ENCODE assay signal across 9 mouse cellular contexts in genomic region chr11:59219064-59219463, GRCm38 (mm10). TPM values are rescaled to one million over a fixed set of nuclear protein-coding genes. Genes with fewer than 3 reads are reported as not detected.
DNase-seq lines count a peak whose midpoint lies in the region; ATAC-seq and TF ChIP-seq lines count a peak whose summit lies in the region.
"Had no signal": no experiment of that assay in that cellular context is flagged by ENCODE, and none has a peak within 500 bp of the region (broad histone marks: within the 10 kb centered on the region; RNA-seq: fewer than 3 reads in every experiment).

No protein-coding gene starts in this region.

- H3K36me3 ChIP-seq in forebrain, postnatal 0 days (ENCODE audit: insufficient read depth): no peaks in the 10 kb centered on the region
- peaks cover 32% of the 10 kb centered on the region for H3K36me3 ChIP-seq in forebrain, embryonic 12.5 days (replicated peaks)
- peaks cover 24% of the 10 kb centered on the region; the same call in 1 of the 2 replicates for H3K36me3 ChIP-seq in liver, embryonic 16.5 days (ENCODE audit: control insufficient read depth, insufficient read depth)
- H3K36me3 ChIP-seq: hindbrain, embryonic 15.5 days had no signal

- TF ChIP-seq CTCF in forebrain, postnatal 0 days (IDR thresholded peaks at IDR 0.05; ENCODE audit: low read depth): peak; percentile 50
- TF ChIP-seq CTCF in cortical plate, adult 2 months (IDR thresholded peaks at IDR 0.05; ENCODE audit: extremely low read depth, insufficient read depth, low read length): peak; percentile 36; the same call in 1 of the 2 replicates

- H3K9me3 ChIP-seq in forebrain, postnatal 0 days (ENCODE audit: low read length): no peaks in the 10 kb centered on the region
- no peaks in the 10 kb centered on the region for H3K9me3 ChIP-seq in forebrain, embryonic 12.5 days
- H3K9me3 ChIP-seq in liver, embryonic 16.5 days (replicated peaks; ENCODE audit: control insufficient read depth, low read length): no peaks in the 10 kb centered on the region
- H3K9me3 ChIP-seq: hindbrain, embryonic 15.5 days had no signal

- no peak overlapping the region for H3K4me3 ChIP-seq in forebrain, postnatal 0 days (ENCODE audit: low read depth, low read length)
- no peak overlapping the region for H3K4me3 ChIP-seq in forebrain, embryonic 12.5 days (replicated peaks)
- H3K4me3 ChIP-seq in cortical plate, adult 2 months (ENCODE audit: insufficient read depth, low read length): no peak overlapping the region
- no peak overlapping the region for H3K4me3 ChIP-seq in liver, embryonic 16.5 days (ENCODE audit: low read depth, low read length)
- H3K4me3 ChIP-seq: hindbrain, embryonic 15.5 days had no signal

- no peak overlapping the region for H3K9ac ChIP-seq in forebrain, postnatal 0 days
- no peak overlapping the region for H3K9ac ChIP-seq in forebrain, embryonic 12.5 days
- H3K9ac ChIP-seq in liver, embryonic 16.5 days (ENCODE audit: low read depth, low read length): no peak overlapping the region
- H3K9ac ChIP-seq: hindbrain, embryonic 15.5 days had no signal

- 0 out of 2 replicates have a peak, but pooled peaks cover 7% of the 10 kb centered on the region for H3K4me1 ChIP-seq in forebrain, postnatal 0 days (ENCODE audit: insufficient read depth)
- H3K4me1 ChIP-seq in forebrain, embryonic 12.5 days: peaks cover 9% of the 10 kb centered on the region
- peaks cover 10% of the 10 kb centered on the region for H3K4me1 ChIP-seq in cortical plate, adult 2 months (ENCODE audit: control insufficient read depth, insufficient read depth, low read length)
- H3K4me1 ChIP-seq in liver, embryonic 16.5 days (ENCODE audit: control insufficient read depth, low read depth, low read length): peaks cover 27% of the 10 kb centered on the region

- no peak for ATAC-seq in forebrain, postnatal 0 days
- no peak for ATAC-seq in forebrain, embryonic 12.5 days (ENCODE audit: low FRiP score)
- ATAC-seq in liver, embryonic 16.5 days (ENCODE audit: low read depth): 0 out of 2 replicates have a peak, but pooled peaks have one; percentile 19
- ATAC-seq in cerebellum, adult (ENCODE audit: insufficient number of reproducible peaks, low FRiP score, low TSS enrichment): no peak

- no peak for TF ChIP-seq POLR2A in cortical plate, adult 2 months (IDR thresholded peaks at IDR 0.05; ENCODE audit: extremely low read depth, insufficient read depth, low read length)

- DNase-seq in forebrain, postnatal 0 days: no peak
- DNase-seq in 416B (ENCODE audit: low read depth): peak; percentile 64
- no peak for DNase-seq in urinary bladder, adult 2 months (ENCODE audit: low spot score)
- DNase-seq in cerebellum, adult 11 months: no peak

- no peak overlapping the region for H3K4me2 ChIP-seq in forebrain, postnatal 0 days (ENCODE audit: low read depth)
- H3K4me2 ChIP-seq in forebrain, embryonic 12.5 days: no peak overlapping the region
- no peak overlapping the region for H3K4me2 ChIP-seq in liver, embryonic 16.5 days (ENCODE audit: low read depth, low read length)
- H3K4me2 ChIP-seq: hindbrain, embryonic 15.5 days had no signal

- no peak overlapping the region for H3K27ac ChIP-seq in forebrain, postnatal 0 days (ENCODE audit: low read depth, low read length)
- H3K27ac ChIP-seq in forebrain, embryonic 12.5 days: no peak overlapping the region
- no peak overlapping the region for H3K27ac ChIP-seq in cortical plate, adult 2 months (ENCODE audit: insufficient read depth, low read length)
- H3K27ac ChIP-seq in liver, embryonic 16.5 days (ENCODE audit: low read length): no peak overlapping the region
- H3K27ac ChIP-seq: hindbrain, embryonic 15.5 days had no signal

- no peaks in the 10 kb centered on the region for H3K27me3 ChIP-seq in forebrain, postnatal 0 days (ENCODE audit: insufficient read depth, low read length)
- no peaks in the 10 kb centered on the region for H3K27me3 ChIP-seq in forebrain, embryonic 12.5 days
- H3K27me3 ChIP-seq in liver, embryonic 16.5 days (ENCODE audit: control insufficient read depth, insufficient read depth, low read depth, low read length): no peaks in the 10 kb centered on the region
- H3K27me3 ChIP-seq: hindbrain, embryonic 15.5 days had no signal

RNA-seq across cellular contexts. Expression of gene Arf1, which starts 9.0 kb away (rescaled TPM):
- 355 and 372 TPM in 2 replicates for total RNA-seq in forebrain, postnatal 0 days (2014; rRNA removed)
- polyA plus RNA-seq in forebrain, postnatal 0 days (2015; fragmentation: Nextera tagmentation; extraction: Ambion mirVana): 685 and 714 TPM in 2 replicates
- 539 and 565 TPM in 2 replicates for polyA plus RNA-seq in forebrain, embryonic 12.5 days (2016; fragmentation: Nextera tagmentation; extraction: Ambion mirVana)
- polyA plus RNA-seq in cortical plate, adult 2 months (2012; rRNA removed): 569 and 571 TPM in 2 replicates
- polyA plus RNA-seq in liver, embryonic 16.5 days (2015; fragmentation: Nextera tagmentation; extraction: Ambion mirVana): 251 and 257 TPM in 2 replicates
- 531 and 605 TPM in 2 replicates for polyA plus RNA-seq in urinary bladder, adult 2 months (2012; rRNA removed)

RNA-seq across cellular contexts. Expression of gene 2310033P09Rik, which starts 10.9 kb away (rescaled TPM):
- total RNA-seq in forebrain, postnatal 0 days (2014; rRNA removed): 5.2 and 6.9 TPM in 2 replicates
- 22.2 and 27.6 TPM in 2 replicates for polyA plus RNA-seq in forebrain, postnatal 0 days (2015; fragmentation: Nextera tagmentation; extraction: Ambion mirVana)
- 36.2 and 38.4 TPM in 2 replicates for polyA plus RNA-seq in forebrain, embryonic 12.5 days (2016; fragmentation: Nextera tagmentation; extraction: Ambion mirVana)
- 29.5 and 31.0 TPM in 2 replicates for polyA plus RNA-seq in cortical plate, adult 2 months (2012; rRNA removed)
- 14.6 and 15.1 TPM in 2 replicates for polyA plus RNA-seq in liver, embryonic 16.5 days (2015; fragmentation: Nextera tagmentation; extraction: Ambion mirVana)
- polyA plus RNA-seq in urinary bladder, adult 2 months (2012; rRNA removed): 23.8 and 26.1 TPM in 2 replicates

RNA-seq across cellular contexts. Expression of gene Mrpl55, which starts 16.8 kb away (rescaled TPM):
- total RNA-seq in forebrain, postnatal 0 days (2014; rRNA removed): 45.2 and 69.5 TPM in 2 replicates
- polyA plus RNA-seq in forebrain, postnatal 0 days (2015; fragmentation: Nextera tagmentation; extraction: Ambion mirVana): 124 and 131 TPM in 2 replicates
- polyA plus RNA-seq in forebrain, embryonic 12.5 days (2016; fragmentation: Nextera tagmentation; extraction: Ambion mirVana): 88.9 and 93.6 TPM in 2 replicates
- 53.6 and 57.1 TPM in 2 replicates for polyA plus RNA-seq in cortical plate, adult 2 months (2012; rRNA removed)
- polyA plus RNA-seq in liver, embryonic 16.5 days (2015; fragmentation: Nextera tagmentation; extraction: Ambion mirVana): 43.1 and 44.3 TPM in 2 replicates
- polyA plus RNA-seq in urinary bladder, adult 2 months (2012; rRNA removed): 35.2 and 35.4 TPM in 2 replicates

RNA-seq across cellular contexts. Expression of gene Guk1, which starts 27.1 kb away (rescaled TPM):
- total RNA-seq in forebrain, postnatal 0 days (2014; rRNA removed): 122 and 157 TPM in 2 replicates
- 274 and 284 TPM in 2 replicates for polyA plus RNA-seq in forebrain, postnatal 0 days (2015; fragmentation: Nextera tagmentation; extraction: Ambion mirVana)
- 83.4 and 95.5 TPM in 2 replicates for polyA plus RNA-seq in forebrain, embryonic 12.5 days (2016; fragmentation: Nextera tagmentation; extraction: Ambion mirVana)
- 278 and 287 TPM in 2 replicates for polyA plus RNA-seq in cortical plate, adult 2 months (2012; rRNA removed)
- 55.0 TPM in 2 replicates for polyA plus RNA-seq in liver, embryonic 16.5 days (2015; fragmentation: Nextera tagmentation; extraction: Ambion mirVana)
- polyA plus RNA-seq in urinary bladder, adult 2 months (2012; rRNA removed): 99.0 and 118 TPM in 2 replicates

RNA-seq across cellular contexts. Expression of gene Gjc2, which starts 36.1 kb away (rescaled TPM):
- total RNA-seq in forebrain, postnatal 0 days (2014; rRNA removed): 0.76 and 1.2 TPM in 2 replicates
- 0.19 and 0.31 TPM in 2 replicates for polyA plus RNA-seq in forebrain, postnatal 0 days (2015; fragmentation: Nextera tagmentation; extraction: Ambion mirVana)
- polyA plus RNA-seq in forebrain, embryonic 12.5 days (2016; fragmentation: Nextera tagmentation; extraction: Ambion mirVana): 0.09 and 0.26 TPM in 2 replicates
- polyA plus RNA-seq in cortical plate, adult 2 months (2012; rRNA removed): 24.8 and 32.3 TPM in 2 replicates
- 0.08 and 0.20 TPM in 2 replicates for polyA plus RNA-seq in liver, embryonic 16.5 days (2015; fragmentation: Nextera tagmentation; extraction: Ambion mirVana)
- polyA plus RNA-seq in urinary bladder, adult 2 months (2012; rRNA removed): 8.9 and 9.5 TPM in 2 replicates
